Mouse (Mus musculus) intestine, embryonic 16.5 days (tissue): Measurements from ENCODE around the gene Pcp4. TPM values are rescaled to one million over a fixed set of nuclear protein-coding genes. Genes with fewer than 3 reads are reported as not detected.

ENCODE experiments used
- ATAC-seq: fragments of 200-750 bp; cut with Nextera tagmentation; 2 replicates; pipeline ENCODE4 v1.8.0; 2017; ENCODE audit warnings: moderate TSS enrichment, moderate library complexity
- H3K27ac ChIP-seq: fragments of 300-500 bp; sonication (generic); 2 replicates; pipeline ENCODE4 v1.5.1; 2014; ENCODE audit warnings: mild to moderate bottlenecking, low read length
- H3K27me3 ChIP-seq: fragments of 300-500 bp; sonication (generic); replicated peaks from 2 replicates; pipeline ENCODE4 v1.6.1; 2014; ENCODE audit warnings: low read length, control low read depth, mixed read lengths; ENCODE audit not compliant: control insufficient read depth, insufficient read depth
- H3K36me3 ChIP-seq: fragments of 300-500 bp; sonication (generic); 2 replicates; pipeline ENCODE4 v1.6.1; 2014; ENCODE audit warnings: low read length, control low read depth; ENCODE audit not compliant: control insufficient read depth, insufficient read depth
- H3K4me1 ChIP-seq: fragments of 300-500 bp; sonication (generic); 2 replicates; pipeline ENCODE4 v1.6.1; 2014; ENCODE audit warnings: low read length, control low read depth, mixed read lengths; ENCODE audit not compliant: control insufficient read depth, insufficient read depth
- H3K4me2 ChIP-seq: fragments of 300-500 bp; sonication (generic); 2 replicates; pipeline ENCODE4 v1.6.1; 2014; ENCODE audit warnings: low read depth, low read length, control low read depth
- H3K4me3 ChIP-seq: fragments of 300-500 bp; sonication (generic); 2 replicates; pipeline ENCODE4 v1.5.1; 2014; ENCODE audit warnings: mild to moderate bottlenecking, low read length
- H3K9ac ChIP-seq: fragments of 300-500 bp; sonication (generic); 2 replicates; pipeline ENCODE4 v1.6.1; 2014; ENCODE audit warnings: low read depth, low read length
- H3K9me3 ChIP-seq: fragments of 300-500 bp; sonication (generic); 2 replicates; pipeline ENCODE4 v1.6.1; 2016; ENCODE audit warnings: low read length, control low read depth; ENCODE audit not compliant: control insufficient read depth
- WGBS: fragments of 180-500 bp; shearing (Covaris S2); extraction: QIAGEN DNeasy Blood & Tissue Kit; methylation state at CpG from one replicate; pipeline ENCODE4 v1.1.7; 2014; 5-methylcytosine and 5-hydroxymethylcytosine counted together
- polyA plus RNA-seq: library from polyadenylated mRNA; unstranded; fragments of >200 nt; fragmentation: Nextera tagmentation; extraction: Ambion mirVana; gene quantifications from 2 replicates; pipeline ENCODE4 v1.2.1, GENCODE M21; 2015

Gene Pcp4
- polyA plus RNA-seq, 1 experiment from 2014 or later: 48.1 TPM

DNA sequence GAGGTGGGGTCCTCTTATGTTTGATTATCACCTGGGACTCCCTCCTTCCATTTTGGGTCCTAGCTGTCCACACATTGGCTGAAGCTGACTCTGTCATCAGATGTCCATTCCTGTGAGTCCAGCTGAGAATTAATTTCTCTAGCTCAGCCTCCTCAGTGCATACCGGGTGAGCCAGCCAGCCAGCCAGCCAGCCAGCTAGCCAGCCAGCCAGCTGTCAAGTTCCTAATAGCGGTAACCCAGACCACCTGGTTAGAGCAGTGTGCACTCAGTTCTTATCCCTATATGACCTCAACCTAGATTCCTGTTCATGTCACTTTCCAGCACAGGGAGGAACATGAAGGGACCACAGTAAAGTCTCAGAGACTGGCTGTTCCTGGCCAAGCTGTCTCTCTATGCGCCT is 47.1 kb downstream of the Pcp4 start:
- WGBS: 69% methylated on average over 3 of the region's 3 CpGs

DNA sequence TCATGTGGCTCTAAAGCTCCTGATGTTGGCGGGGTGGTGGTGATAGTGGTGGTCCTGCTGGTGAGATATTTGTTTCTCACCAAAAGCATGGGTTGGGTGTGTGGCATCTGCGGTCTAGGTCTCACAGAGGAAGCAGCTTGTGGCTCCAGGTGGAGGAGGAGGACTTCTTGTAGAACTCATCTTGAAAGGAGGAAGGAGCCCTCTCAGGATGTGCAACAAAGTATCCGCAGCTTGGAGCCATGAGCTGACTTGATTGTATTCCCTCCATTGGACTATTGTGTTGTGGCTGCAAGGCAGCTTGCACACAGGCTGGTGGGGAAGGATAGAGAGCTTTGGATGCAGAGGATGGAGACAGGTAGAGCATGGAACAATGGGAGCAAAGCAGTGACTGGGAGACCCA is 60.1 kb downstream of the Pcp4 start:
- 0 out of 2 replicates have a peak, but pooled peaks cover 2% of the 10 kb centered on the region for H3K4me1 ChIP-seq
- H3K4me2 ChIP-seq: no peak overlapping the region
- 89% methylated on average over 3 of the region's 3 CpGs for whole genome bisulfite sequencing
- no peak overlapping the region for H3K27ac ChIP-seq
- no peak for ATAC-seq
- H3K36me3 ChIP-seq: no peaks in the 10 kb centered on the region
- no peaks in the 10 kb centered on the region for H3K27me3 ChIP-seq
- no peak overlapping the region for H3K9ac ChIP-seq
- H3K4me3 ChIP-seq: no peak overlapping the region
- no peaks in the 10 kb centered on the region for H3K9me3 ChIP-seq

More for the DNA sequence above, 47.1 kb downstream of the Pcp4 start:
- no peak for ATAC-seq
- no peaks in the 10 kb centered on the region for H3K27me3 ChIP-seq
- H3K4me2 ChIP-seq: no peak overlapping the region
- H3K27ac ChIP-seq: no peak overlapping the region
- no peaks in the 10 kb centered on the region for H3K4me1 ChIP-seq
- H3K9ac ChIP-seq: no peak overlapping the region
- H3K36me3 ChIP-seq: no peaks in the 10 kb centered on the region
- H3K9me3 ChIP-seq: no peaks in the 10 kb centered on the region
- no peak overlapping the region for H3K4me3 ChIP-seq

DNA sequence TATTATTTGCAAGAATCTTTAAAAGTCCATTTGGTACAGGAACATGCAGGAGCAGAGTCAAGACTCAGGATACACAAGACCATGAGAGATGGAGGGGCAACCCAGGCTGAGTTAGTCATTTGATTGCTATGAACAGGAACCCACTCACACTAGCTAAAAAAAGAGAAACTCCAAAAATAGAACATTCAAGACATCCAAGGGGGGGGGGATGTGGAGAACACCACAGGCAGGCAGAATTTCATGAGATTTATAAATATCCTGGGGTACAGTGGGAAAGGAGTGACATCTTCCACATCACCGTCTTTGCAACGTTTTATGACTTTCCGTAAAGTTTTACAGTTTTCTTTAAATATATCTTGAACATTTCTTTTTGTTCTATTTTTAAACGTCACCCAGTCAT is 61.1 kb downstream of the Pcp4 start:
- H3K36me3 ChIP-seq: no peaks in the 10 kb centered on the region
- 66% methylated on average over 4 of the region's 4 CpGs for WGBS
- H3K9me3 ChIP-seq: no peaks in the 10 kb centered on the region
- H3K27ac ChIP-seq: no peak overlapping the region
- H3K9ac ChIP-seq: no peak overlapping the region
- ATAC-seq: no peak
- H3K4me2 ChIP-seq: no peak overlapping the region
- no peaks in the 10 kb centered on the region for H3K27me3 ChIP-seq
- H3K4me3 ChIP-seq: no peak overlapping the region
- H3K4me1 ChIP-seq: 0 out of 2 replicates have a peak, but pooled peaks cover 2% of the 10 kb centered on the region

DNA sequence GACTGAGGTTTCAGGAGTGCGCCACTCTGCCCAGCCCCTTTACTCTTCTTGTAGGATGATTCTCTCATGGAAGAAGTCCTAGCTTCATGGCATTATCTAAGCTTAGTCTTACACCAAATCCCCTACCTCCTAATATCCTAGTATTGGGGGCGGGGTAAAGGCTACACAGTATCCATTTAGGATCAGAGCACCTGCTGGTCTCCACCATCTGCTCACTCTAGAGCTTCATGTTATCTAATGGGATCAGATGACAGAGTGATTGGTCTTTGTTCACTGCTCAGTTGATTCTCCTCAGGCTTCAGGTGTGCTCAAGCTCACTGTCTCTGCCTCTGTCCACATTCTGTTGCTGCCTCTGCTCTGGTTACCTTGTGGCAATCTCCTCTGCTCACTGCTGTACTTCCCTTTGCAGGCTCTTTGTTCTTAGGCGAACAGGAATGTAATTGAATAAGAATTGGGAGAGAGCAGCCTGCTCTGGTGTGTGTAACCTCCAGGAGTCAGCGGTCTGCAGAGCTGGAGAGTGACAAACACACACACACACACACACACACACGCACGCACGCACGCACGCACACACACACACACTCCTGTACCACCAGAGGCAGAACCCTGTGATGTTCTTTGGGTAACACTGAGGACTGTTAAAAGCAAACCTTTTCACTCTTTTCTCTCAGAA is 62.6 kb downstream of the Pcp4 start:
- 68% methylated on average over 9 of the region's 9 CpGs for WGBS
- peaks cover 2% of the 10 kb centered on the region; the same call in 1 of the 2 replicates for H3K4me1 ChIP-seq

DNA sequence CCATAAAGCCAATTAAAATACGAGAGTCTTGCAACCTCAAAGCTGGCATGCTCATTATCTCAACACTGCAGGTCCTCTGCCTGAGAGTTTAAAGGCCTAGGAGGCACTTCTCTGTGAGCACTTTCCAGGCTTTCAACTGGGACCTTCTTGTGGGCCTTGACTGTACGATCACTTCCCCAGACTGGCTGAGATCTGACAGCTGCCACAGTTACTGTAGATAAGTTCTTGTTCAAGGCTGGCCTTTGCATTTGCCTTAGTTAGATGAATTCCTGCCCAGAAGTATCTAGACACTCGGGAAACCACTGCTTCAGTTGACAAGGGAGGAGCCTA is 63.1 kb downstream of the Pcp4 start:
- H3K4me3 ChIP-seq: no peak overlapping the region
- no peak overlapping the region for H3K27ac ChIP-seq
- ATAC-seq: 0 out of 2 replicates have a peak, but pooled peaks have one; percentile 8
- 44% methylated on average over 3 of the region's 3 CpGs for WGBS
- H3K27me3 ChIP-seq: no peaks in the 10 kb centered on the region
- H3K4me2 ChIP-seq: no peak overlapping the region
- no peaks in the 10 kb centered on the region for H3K36me3 ChIP-seq
- H3K9me3 ChIP-seq: no peaks in the 10 kb centered on the region
- no peak overlapping the region for H3K9ac ChIP-seq
- H3K4me1 ChIP-seq: peaks cover 2% of the 10 kb centered on the region; the same call in 1 of the 2 replicates

More for the DNA sequence above, 62.6 kb downstream of the Pcp4 start:
- no peaks in the 10 kb centered on the region for H3K27me3 ChIP-seq
- no peak overlapping the region for H3K9ac ChIP-seq
- no peak overlapping the region for H3K4me2 ChIP-seq
- H3K4me3 ChIP-seq: no peak overlapping the region
- no peak overlapping the region for H3K27ac ChIP-seq
- no peaks in the 10 kb centered on the region for H3K36me3 ChIP-seq
- no peaks in the 10 kb centered on the region for H3K9me3 ChIP-seq
- ATAC-seq: no peak

DNA sequence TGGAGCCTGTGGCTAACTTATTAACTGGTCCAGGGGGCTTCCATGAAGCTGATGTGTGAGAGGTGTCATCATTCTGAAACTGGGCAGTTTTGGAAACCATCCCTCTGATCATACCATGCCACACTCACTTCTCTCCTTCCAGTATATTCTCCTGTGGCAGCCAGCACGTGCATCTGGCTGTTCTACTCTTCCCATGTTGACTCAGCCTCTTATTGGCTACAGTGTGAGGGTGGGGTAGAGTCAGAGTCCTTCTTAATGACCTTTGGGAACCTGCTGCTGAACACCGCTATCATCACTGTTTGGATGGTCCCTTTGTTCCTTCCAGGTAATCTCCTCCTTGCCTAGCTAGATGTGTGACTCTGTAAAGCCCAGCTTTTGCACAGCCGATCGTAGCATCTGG is 63.6 kb downstream of the Pcp4 start:
- H3K27me3 ChIP-seq: no peaks in the 10 kb centered on the region
- H3K4me1 ChIP-seq: peaks cover 2% of the 10 kb centered on the region; the same call in 1 of the 2 replicates
- no peak overlapping the region for H3K4me2 ChIP-seq
- H3K9ac ChIP-seq: no peak overlapping the region
- WGBS: 53% methylated on average over 4 of the region's 4 CpGs
- no peak overlapping the region for H3K4me3 ChIP-seq
- H3K9me3 ChIP-seq: no peaks in the 10 kb centered on the region
- ATAC-seq: peak; percentile 75
- no peak overlapping the region for H3K27ac ChIP-seq
- no peaks in the 10 kb centered on the region for H3K36me3 ChIP-seq

DNA sequence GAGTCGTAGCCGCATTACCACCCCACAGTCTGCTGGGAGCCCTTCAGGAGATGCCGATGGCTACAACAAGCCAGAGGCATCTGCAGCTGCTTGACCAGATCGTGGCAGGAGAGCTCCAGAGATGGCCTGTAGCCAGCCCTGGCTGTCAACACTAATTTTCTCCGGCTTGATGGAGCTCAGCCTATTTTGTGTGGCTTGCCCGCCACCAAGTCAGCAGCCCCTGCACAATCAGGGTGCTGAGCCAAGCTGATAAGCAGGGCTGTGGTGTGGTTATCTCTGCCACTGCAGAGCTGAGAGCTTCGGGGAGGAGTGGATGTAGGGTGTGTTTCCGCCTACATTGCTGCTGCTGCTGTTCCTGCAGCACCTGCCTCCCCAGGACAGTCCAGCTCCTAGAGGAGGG is 66.3 kb downstream of the Pcp4 start:
- no peak overlapping the region for H3K27ac ChIP-seq
- H3K4me3 ChIP-seq: no peak overlapping the region
- no peak overlapping the region for H3K9ac ChIP-seq
- 52% methylated on average over 8 of the region's 8 CpGs for WGBS
- ATAC-seq: peak; percentile 36
- H3K27me3 ChIP-seq: no peaks in the 10 kb centered on the region
- no peaks in the 10 kb centered on the region for H3K36me3 ChIP-seq
- peaks cover 2% of the 10 kb centered on the region; the same call in 1 of the 2 replicates for H3K4me1 ChIP-seq
- H3K4me2 ChIP-seq: no peak overlapping the region
- no peaks in the 10 kb centered on the region for H3K9me3 ChIP-seq

DNA sequence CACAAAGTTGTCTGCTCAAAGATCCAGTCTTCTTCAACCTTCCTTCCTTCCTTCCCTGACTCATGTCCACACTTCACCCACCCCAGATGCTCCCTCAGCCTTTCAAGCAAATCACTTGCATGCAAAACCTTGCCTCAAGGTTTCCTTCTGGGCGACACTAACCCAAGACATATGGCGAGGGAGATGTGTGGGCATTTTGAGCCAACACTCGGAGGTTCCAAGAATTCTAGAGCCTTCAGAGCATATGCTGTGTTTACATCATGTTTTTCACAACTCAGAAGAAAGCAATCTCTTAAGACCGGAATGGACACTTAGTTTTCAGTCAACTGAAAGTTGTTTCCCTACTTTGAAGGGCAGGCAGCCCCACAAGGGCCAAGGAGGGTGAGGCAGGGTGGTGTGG is 67.9 kb downstream of the Pcp4 start:
- no peak overlapping the region for H3K27ac ChIP-seq
- no peak overlapping the region for H3K4me3 ChIP-seq
- ATAC-seq: no peak
- H3K36me3 ChIP-seq: no peaks in the 10 kb centered on the region
- no peak overlapping the region for H3K9ac ChIP-seq
- H3K4me2 ChIP-seq: no peak overlapping the region
- 81% methylated on average over 4 of the region's 4 CpGs for WGBS
- no peaks in the 10 kb centered on the region for H3K9me3 ChIP-seq
- peaks cover 2% of the 10 kb centered on the region; the same call in 1 of the 2 replicates for H3K4me1 ChIP-seq
- H3K27me3 ChIP-seq: no peaks in the 10 kb centered on the region

DNA sequence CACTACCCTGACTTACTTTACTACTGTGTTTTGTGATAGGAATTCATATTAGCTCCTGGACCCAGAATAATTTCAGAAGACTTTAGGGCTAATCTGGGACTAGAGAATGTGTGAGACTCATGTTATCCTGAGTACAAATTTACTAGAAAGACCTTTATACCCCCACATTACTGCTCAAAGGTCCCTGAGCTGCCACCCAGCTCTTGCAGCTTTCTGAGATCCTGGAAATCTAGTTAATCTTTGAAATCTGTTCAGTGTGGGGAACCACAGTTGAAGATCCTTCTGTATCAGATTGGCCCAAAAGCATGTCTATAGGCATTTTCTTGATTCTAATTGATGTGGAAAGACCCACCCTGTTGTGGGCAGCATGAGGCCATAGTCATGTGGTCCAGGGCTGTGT is 69.0 kb downstream of the Pcp4 start:
- H3K4me3 ChIP-seq: no peak overlapping the region
- no peak overlapping the region for H3K9ac ChIP-seq
- no peak for ATAC-seq
- no peak overlapping the region for H3K4me2 ChIP-seq
- H3K4me1 ChIP-seq: peaks cover 2% of the 10 kb centered on the region; the same call in 1 of the 2 replicates
- no peak overlapping the region for H3K27ac ChIP-seq
- H3K27me3 ChIP-seq: no peaks in the 10 kb centered on the region
- H3K36me3 ChIP-seq: no peaks in the 10 kb centered on the region
- H3K9me3 ChIP-seq: no peaks in the 10 kb centered on the region

DNA sequence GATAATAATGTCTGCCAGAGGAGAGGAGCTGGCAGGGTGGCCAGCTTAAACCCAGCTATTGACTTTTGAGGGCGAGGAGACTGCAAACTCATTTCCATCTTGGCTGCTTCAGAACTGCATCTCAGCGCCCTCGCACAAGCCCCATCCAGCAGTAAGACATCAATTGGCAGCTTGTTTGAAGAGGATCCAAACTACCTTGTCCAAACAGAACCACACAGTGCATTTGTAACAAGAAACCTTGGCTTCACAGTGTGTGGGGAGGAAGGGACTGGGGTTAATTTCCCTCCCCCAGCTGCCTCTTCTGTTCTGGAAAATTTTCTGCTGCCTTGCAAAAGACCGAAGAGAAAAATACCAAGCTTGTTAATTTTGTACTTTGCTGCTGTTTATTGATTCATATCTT is 71.7 kb downstream of the Pcp4 start:
- Histone ChIP-seq H3K4me2 (no peak overlapping the region), H3K27ac (no peak overlapping the region), H3K9me3 (no peaks in the 10 kb centered on the region), H3K4me1 (no peaks in the 10 kb centered on the region), H3K4me3 (no peak overlapping the region), H3K27me3 (no peaks in the 10 kb centered on the region), H3K9ac (no peak overlapping the region), H3K36me3 (no peaks in the 10 kb centered on the region)
- no peak for ATAC-seq
- 36% methylated on average over 4 of the region's 4 CpGs for WGBS
